Mouse (Mus musculus) ES-Bruce4 (cell line): ENCODE data around the gene Nudt15.

Experiments used
- CTCF ChIP-seq: IDR thresholded peaks from one replicate; pipeline ENCODE4 v1.8.1; 2011; ENCODE audit warnings: low read depth, low read length
- EP300 ChIP-seq: IDR thresholded peaks from 2 replicates; pipeline ENCODE4 v1.6.1; 2011; ENCODE audit warnings: low read depth, low read length; ENCODE audit not compliant: insufficient read depth
- POLR2A ChIP-seq: IDR thresholded peaks from one replicate; pipeline ENCODE4 v1.8.1; 2011; ENCODE audit warnings: low read length; ENCODE audit not compliant: insufficient read depth

DNA sequence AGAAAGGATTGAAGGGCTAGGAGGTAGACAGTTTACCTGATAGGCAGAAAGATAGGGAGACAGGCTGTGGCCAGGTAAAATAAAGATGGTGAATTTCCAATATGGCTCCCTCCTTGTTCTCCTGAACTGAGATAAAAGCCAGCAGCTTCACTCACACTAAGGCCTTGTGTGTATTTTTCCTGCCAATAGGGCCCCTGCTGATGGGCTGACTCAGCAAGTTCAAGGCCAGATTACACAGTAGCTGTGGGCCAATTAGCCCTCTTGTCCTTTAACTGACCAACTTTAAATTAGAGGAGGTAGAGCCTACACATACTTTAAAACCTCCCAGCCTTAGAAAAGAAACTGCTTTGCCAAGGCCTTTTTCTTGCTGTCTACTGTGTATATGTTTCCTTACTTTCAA, 28.3 kb upstream of the Nudt15 start:
- TF ChIP-seq POLR2A: no peak
- no peak for TF ChIP-seq EP300
- TF ChIP-seq CTCF: no peak
